Mouse (Mus musculus): ENCODE results near the gene S100a2. TPM values are rescaled to one million over a fixed set of nuclear protein-coding genes. Genes with fewer than 3 reads are reported as not detected.

S100a2 gene
- polyA plus RNA-seq (2014; fragmentation: Nextera tagmentation; extraction: Ambion mirVana), result not detected in 2 replicates

DNA sequence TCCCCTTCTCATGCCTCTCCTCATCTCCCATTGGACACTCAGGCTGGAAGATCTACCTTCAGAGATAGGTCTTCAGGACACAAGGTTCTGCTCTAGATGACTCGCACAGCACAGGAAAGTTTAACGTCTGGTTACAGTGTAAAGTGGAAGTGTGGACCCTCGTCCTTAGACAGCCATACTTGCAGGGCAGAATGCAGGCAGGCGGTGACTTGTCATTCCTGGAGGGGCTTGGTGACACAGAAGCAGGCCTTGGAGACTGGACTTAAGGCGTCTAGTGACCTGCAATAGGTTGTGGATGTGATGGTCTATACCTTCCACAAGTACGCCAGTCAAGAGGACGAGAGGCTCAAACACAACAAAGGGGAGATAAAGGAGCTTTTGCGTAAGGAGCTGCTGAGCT, at the start of gene S100a2:
S100a2 (plus strand) TSS at position 301 of the 400 bp plus-strand sequence.
- DNase-seq (ENCODE audit: low spot score), result no peak
- H3K4me1 ChIP-seq (ENCODE audit: control insufficient read depth, insufficient read depth, low read length), result no peaks in the 10 kb centered on the region
- no peaks in the 10 kb centered on the region for H3K9me3 ChIP-seq (ENCODE audit: control insufficient read depth, low read length)
- no peak within 1 kb of the TSS for H3K4me2 ChIP-seq (ENCODE audit: low read depth)
- WGBS, result 89% methylated on average over 8 of the region's 8 CpGs
- no peaks in the 10 kb centered on the region for H3K27me3 ChIP-seq (ENCODE audit: control insufficient read depth, insufficient read depth, low read length)
- no peak within 1 kb of the TSS for H3K4me3 ChIP-seq (ENCODE audit: low read depth, low read length)
- H3K27ac ChIP-seq (ENCODE audit: low read depth, low read length), result no peak within 1 kb of the TSS
- H3K36me3 ChIP-seq (ENCODE audit: control insufficient read depth, insufficient read depth, low read length), result no peaks in the 10 kb centered on the region
- H3K9ac ChIP-seq (ENCODE audit: low read length), result no peak within 1 kb of the TSS
- no peak for ATAC-seq (ENCODE audit: insufficient read depth, low FRiP score, low TSS enrichment)

DNA sequence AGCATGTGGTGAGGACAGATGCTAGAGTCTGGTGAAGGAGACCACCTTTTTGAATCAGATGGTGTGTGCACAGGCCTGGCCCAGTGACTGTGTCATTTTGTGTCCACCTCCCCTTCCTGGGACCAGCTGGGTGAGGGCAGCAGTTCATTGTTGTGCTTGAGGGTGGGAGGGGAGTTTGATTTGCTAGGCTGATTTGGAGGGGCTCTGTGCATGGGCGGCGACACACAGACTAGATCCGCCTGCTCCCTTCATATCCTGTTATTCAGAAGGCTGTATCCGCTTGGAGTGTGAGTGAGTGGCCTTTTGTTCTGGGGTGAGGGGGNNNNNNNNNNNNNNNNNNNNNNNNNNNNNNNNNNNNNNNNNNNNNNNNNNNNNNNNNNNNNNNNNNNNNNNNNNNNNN, 49.1 kb upstream of the S100a2 start:
- H3K9ac ChIP-seq (ENCODE audit: low read length), result peak overlapping the region; percentile 23; the same call in 1 of the 2 replicates

DNA sequence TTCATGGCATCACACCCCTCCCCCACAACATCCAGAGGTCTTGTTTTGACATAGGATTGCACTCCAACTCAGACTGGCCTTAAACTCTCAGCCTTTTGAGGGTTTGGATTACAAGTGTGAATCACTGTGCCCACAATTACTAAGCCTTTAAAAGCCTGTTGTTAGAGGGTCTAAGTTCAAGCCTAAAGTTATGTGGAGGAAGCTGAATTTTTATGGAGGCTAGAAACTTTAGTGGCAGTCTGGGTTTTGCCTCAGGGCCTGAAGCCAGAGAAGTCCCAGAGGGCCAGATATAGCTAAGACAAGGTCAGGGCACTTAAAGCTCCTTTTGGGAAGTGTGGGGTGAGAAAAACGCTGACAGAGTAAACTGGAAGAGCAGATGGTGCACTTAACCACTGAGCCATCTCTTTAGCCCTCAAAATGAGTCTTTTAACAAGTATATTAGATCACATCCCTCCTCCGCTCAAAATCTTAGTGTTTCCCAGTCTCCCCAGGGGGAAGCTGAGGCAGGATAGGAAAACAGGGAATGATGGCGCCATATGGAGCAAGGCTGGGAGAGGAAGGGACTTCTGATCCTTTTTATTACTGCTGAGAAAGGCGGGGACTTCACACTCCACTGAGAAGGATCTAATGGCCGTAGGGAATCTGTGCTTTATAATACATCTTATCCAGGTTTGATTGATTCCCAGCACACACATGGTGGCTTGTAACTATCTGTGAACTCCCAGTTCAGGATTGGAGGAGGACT, 40.2 kb upstream of the S100a2 start:
- Histone ChIP-seq H3K27ac (ENCODE audit: low read depth, low read length) (no peak overlapping the region), H3K9ac (ENCODE audit: low read length) (no peak overlapping the region), H3K27me3 (ENCODE audit: control insufficient read depth, insufficient read depth, low read length) (no peaks in the 10 kb centered on the region), H3K4me2 (ENCODE audit: low read depth) (no peak overlapping the region), H3K36me3 (ENCODE audit: control insufficient read depth, insufficient read depth, low read length) (no peaks in the 10 kb centered on the region), H3K4me3 (ENCODE audit: low read depth, low read length) (no peak overlapping the region), H3K4me1 (ENCODE audit: control insufficient read depth, insufficient read depth, low read length) (no peaks in the 10 kb centered on the region), H3K9me3 (ENCODE audit: control insufficient read depth, low read length) (no peaks in the 10 kb centered on the region)
- no peak for ATAC-seq (ENCODE audit: insufficient read depth, low FRiP score, low TSS enrichment)
- WGBS, result 44% methylated on average over 5 of the region's 5 CpGs
- DNase-seq (ENCODE audit: low spot score), result no peak

More for the DNA sequence above, 49.1 kb upstream of the S100a2 start:
- H3K4me3 ChIP-seq (ENCODE audit: low read depth, low read length), result no peak overlapping the region
- peak; percentile 31 for DNase-seq (ENCODE audit: low spot score)
- no peaks in the 10 kb centered on the region for H3K9me3 ChIP-seq (ENCODE audit: control insufficient read depth, low read length)
- H3K4me2 ChIP-seq (ENCODE audit: low read depth), result no peak overlapping the region
- H3K27ac ChIP-seq (ENCODE audit: low read depth, low read length), result no peak overlapping the region
- 47% methylated on average over 4 of the region's 4 CpGs for WGBS
- ATAC-seq (ENCODE audit: insufficient read depth, low FRiP score, low TSS enrichment), result peak; percentile 58; the same call in 1 of the 2 replicates
- H3K27me3 ChIP-seq (ENCODE audit: control insufficient read depth, insufficient read depth, low read length), result no peaks in the 10 kb centered on the region
- H3K36me3 ChIP-seq (ENCODE audit: control insufficient read depth, insufficient read depth, low read length), result no peaks in the 10 kb centered on the region
- H3K4me1 ChIP-seq (ENCODE audit: control insufficient read depth, insufficient read depth, low read length), result peaks cover 3% of the 10 kb centered on the region; the same call in 1 of the 2 replicates

DNA sequence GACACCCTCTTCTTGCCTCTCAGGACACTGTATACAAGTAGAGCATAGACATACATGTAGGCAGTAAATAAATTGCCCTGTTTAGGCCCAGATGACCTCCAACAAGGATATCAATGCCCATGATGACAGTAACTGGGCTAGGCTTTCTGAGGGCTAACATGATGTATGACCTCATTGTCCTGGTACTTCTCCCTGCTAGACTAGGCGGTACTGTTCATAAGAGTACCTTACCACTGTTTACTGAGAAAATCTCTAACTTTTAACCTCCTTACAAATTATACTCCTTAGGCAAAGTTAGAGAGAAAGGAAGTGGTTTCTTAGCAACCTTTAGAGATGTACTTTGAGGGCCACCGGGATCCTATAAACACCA, 39.6 kb upstream of the S100a2 start:
- H3K9ac ChIP-seq (ENCODE audit: low read length), result no peak overlapping the region
- no peak overlapping the region for H3K4me3 ChIP-seq (ENCODE audit: low read depth, low read length)
- H3K9me3 ChIP-seq (ENCODE audit: control insufficient read depth, low read length), result no peaks in the 10 kb centered on the region
- H3K36me3 ChIP-seq (ENCODE audit: control insufficient read depth, insufficient read depth, low read length), result no peaks in the 10 kb centered on the region
- no peaks in the 10 kb centered on the region for H3K4me1 ChIP-seq (ENCODE audit: control insufficient read depth, insufficient read depth, low read length)
- no peaks in the 10 kb centered on the region for H3K27me3 ChIP-seq (ENCODE audit: control insufficient read depth, insufficient read depth, low read length)
- DNase-seq (ENCODE audit: low spot score) (no peak), ATAC-seq (ENCODE audit: insufficient read depth, low FRiP score, low TSS enrichment) (no peak)
- 92% methylated on average over 2 of the region's 2 CpGs for WGBS
- H3K4me2 ChIP-seq (ENCODE audit: low read depth), result no peak overlapping the region
- no peak overlapping the region for H3K27ac ChIP-seq (ENCODE audit: low read depth, low read length)

DNA sequence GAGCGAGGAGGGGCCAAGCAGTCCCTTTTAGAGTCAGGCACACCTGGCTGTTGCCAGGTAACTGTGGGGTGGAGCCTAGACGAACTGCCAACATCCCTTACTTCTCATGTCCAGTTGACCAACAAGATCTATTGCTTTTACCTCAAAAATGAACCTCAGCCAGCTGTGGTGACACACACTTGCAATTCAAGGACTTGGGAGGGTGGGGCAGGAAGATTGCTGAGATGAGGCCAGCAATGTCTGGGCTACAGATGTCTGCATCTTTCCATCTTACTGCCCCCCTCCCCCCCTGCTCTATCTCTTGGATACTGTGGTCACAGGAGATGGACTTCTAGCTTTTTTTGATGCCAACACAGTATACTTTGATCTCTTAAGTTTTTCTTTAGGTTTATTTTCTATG, 37.8 kb upstream of the S100a2 start:
- H3K36me3 ChIP-seq (ENCODE audit: control insufficient read depth, insufficient read depth, low read length), result no peaks in the 10 kb centered on the region
- H3K9me3 ChIP-seq (ENCODE audit: control insufficient read depth, low read length), result no peaks in the 10 kb centered on the region
- H3K27me3 ChIP-seq (ENCODE audit: control insufficient read depth, insufficient read depth, low read length), result no peaks in the 10 kb centered on the region
- no peak overlapping the region for H3K9ac ChIP-seq (ENCODE audit: low read length)
- WGBS, result 83% methylated on average over 2 of the region's 2 CpGs
- H3K4me3 ChIP-seq (ENCODE audit: low read depth, low read length), result no peak overlapping the region
- DNase-seq (ENCODE audit: low spot score) (no peak), ATAC-seq (ENCODE audit: insufficient read depth, low FRiP score, low TSS enrichment) (no peak)
- H3K4me1 ChIP-seq (ENCODE audit: control insufficient read depth, insufficient read depth, low read length), result no peaks in the 10 kb centered on the region
- no peak overlapping the region for H3K27ac ChIP-seq (ENCODE audit: low read depth, low read length)
- H3K4me2 ChIP-seq (ENCODE audit: low read depth), result no peak overlapping the region

DNA sequence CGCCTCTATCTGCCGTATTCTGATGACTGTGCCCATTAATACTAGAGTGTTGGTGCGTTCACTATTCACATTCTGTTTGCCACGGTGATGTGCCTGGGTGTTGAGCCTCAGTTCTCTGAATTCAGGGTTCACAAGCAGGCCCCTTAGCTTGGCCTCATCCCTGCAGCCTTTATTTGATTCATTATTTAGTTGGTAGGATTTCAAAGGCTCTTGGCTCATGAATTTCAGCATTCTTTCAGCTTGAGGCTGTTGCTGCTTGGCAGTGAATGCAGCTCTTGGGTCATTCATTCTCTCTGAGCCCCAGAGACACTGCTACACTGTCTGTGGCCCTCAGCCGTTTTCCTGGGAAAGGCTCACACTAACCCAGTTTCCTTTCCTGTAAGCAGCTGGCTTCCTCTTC, 34.1 kb upstream of the S100a2 start:
- Histone ChIP-seq H3K27ac (ENCODE audit: low read depth, low read length) (no peak overlapping the region), H3K9ac (ENCODE audit: low read length) (no peak overlapping the region), H3K9me3 (ENCODE audit: control insufficient read depth, low read length) (no peaks in the 10 kb centered on the region), H3K4me1 (ENCODE audit: control insufficient read depth, insufficient read depth, low read length) (no peaks in the 10 kb centered on the region), H3K27me3 (ENCODE audit: control insufficient read depth, insufficient read depth, low read length) (no peaks in the 10 kb centered on the region), H3K4me3 (ENCODE audit: low read depth, low read length) (no peak overlapping the region), H3K4me2 (ENCODE audit: low read depth) (no peak overlapping the region), H3K36me3 (ENCODE audit: control insufficient read depth, insufficient read depth, low read length) (no peaks in the 10 kb centered on the region)
- ATAC-seq (ENCODE audit: insufficient read depth, low FRiP score, low TSS enrichment), result no peak
- DNase-seq (ENCODE audit: low spot score), result peak; percentile 15
- WGBS, result 58% methylated on average over 5 of the region's 5 CpGs

DNA sequence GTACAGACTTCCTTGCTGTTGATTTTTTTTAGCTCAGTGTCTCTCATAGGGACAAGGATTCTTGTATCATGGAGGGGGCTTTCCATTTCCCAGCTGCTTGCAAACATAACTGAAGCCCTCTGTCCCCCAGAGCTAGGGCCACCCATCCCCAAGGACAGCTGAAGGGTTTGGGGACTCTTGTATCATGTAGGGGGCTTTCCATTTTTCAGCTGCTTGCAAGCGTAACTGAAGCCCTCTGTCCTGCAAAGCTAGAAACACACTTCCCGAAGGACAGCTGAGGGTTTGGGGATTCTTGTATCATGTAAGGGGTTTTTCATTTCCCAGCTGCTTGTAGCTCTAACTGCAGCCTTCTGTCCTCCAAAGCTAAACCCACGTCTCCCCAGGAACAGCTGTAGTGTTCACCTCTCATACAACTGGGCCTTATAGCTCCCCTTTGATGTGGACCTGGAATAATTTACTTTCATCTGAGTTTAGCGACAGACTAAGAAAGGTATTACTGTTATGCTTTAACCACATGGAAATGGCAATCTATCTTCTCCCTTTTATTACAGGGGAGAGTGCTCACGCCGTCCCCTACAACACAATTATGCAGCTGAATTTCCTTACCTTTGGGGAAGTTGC, 29.9 kb upstream of the S100a2 start, which contains the start of gene S100a3:
S100a3 (plus strand) TSS at position 571 of the 621 bp plus-strand sequence.
- H3K27ac ChIP-seq (ENCODE audit: low read depth, low read length), result no peak within 1 kb of the TSS
- ATAC-seq (ENCODE audit: insufficient read depth, low FRiP score, low TSS enrichment), result no peak
- H3K27me3 ChIP-seq (ENCODE audit: control insufficient read depth, insufficient read depth, low read length), result no peaks in the 10 kb centered on the region
- WGBS, result 76% methylated on average over 6 of the region's 6 CpGs
- DNase-seq (ENCODE audit: low spot score), result no peak
- no peaks in the 10 kb centered on the region for H3K36me3 ChIP-seq (ENCODE audit: control insufficient read depth, insufficient read depth, low read length)
- H3K4me2 ChIP-seq (ENCODE audit: low read depth), result no peak within 1 kb of the TSS
- no peaks in the 10 kb centered on the region for H3K4me1 ChIP-seq (ENCODE audit: control insufficient read depth, insufficient read depth, low read length)
- H3K4me3 ChIP-seq (ENCODE audit: low read depth, low read length), result no peak within 1 kb of the TSS
- no peaks in the 10 kb centered on the region for H3K9me3 ChIP-seq (ENCODE audit: control insufficient read depth, low read length)
- H3K9ac ChIP-seq (ENCODE audit: low read length), result no peak within 1 kb of the TSS

DNA sequence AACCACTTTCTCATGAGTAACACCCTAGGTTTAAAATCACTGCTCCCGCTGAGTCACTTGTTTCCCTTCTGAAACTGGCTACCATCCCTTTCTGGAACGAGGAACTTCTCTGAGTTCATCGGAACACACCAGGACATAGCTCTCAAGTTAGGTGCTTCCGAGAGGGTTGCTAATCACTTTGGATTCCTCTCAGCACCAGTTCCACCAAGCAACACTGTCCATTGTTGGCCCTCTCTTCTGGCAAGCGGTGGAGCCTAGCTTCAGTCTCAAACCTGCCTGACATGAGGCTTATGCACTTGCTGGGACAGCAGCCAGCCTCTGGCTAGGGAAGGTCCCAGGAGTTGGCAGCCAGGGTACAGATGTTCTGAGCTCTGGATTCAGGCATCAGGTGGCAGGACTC, 15.4 kb upstream of the S100a2 start:
- H3K27ac ChIP-seq (ENCODE audit: low read depth, low read length), result no peak overlapping the region
- no peaks in the 10 kb centered on the region for H3K27me3 ChIP-seq (ENCODE audit: control insufficient read depth, insufficient read depth, low read length)
- H3K4me3 ChIP-seq (ENCODE audit: low read depth, low read length), result no peak overlapping the region
- no peak for DNase-seq (ENCODE audit: low spot score)
- no peaks in the 10 kb centered on the region for H3K36me3 ChIP-seq (ENCODE audit: control insufficient read depth, insufficient read depth, low read length)
- 90% methylated on average over 5 of the region's 5 CpGs for WGBS
- H3K9ac ChIP-seq (ENCODE audit: low read length), result no peak overlapping the region
- no peak overlapping the region for H3K4me2 ChIP-seq (ENCODE audit: low read depth)
- H3K4me1 ChIP-seq (ENCODE audit: control insufficient read depth, insufficient read depth, low read length), result no peaks in the 10 kb centered on the region
- no peak for ATAC-seq (ENCODE audit: insufficient read depth, low FRiP score, low TSS enrichment)
- H3K9me3 ChIP-seq (ENCODE audit: control insufficient read depth, low read length), result no peaks in the 10 kb centered on the region

DNA sequence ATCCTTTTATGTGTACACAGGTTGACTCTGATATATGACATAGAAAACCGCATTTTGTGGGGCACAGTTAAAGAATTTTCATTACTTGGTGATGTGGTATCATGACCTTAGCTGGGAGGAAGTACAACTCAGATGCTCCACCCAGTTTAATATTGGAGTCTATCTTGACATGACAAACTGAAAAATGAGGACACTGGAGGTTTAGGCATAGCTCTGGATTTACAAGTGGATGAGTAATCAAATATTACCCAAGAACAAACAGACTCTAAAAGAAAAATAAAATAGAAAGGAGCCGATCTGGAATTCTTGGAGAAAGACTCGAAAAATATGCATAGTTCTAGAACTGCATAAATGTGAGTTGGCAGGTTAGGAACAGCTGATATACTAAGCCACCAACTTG, 14.7 kb upstream of the S100a2 start:
- no peak overlapping the region for H3K9ac ChIP-seq (ENCODE audit: low read length)
- no peak overlapping the region for H3K4me3 ChIP-seq (ENCODE audit: low read depth, low read length)
- no peak overlapping the region for H3K4me2 ChIP-seq (ENCODE audit: low read depth)
- no peaks in the 10 kb centered on the region for H3K9me3 ChIP-seq (ENCODE audit: control insufficient read depth, low read length)
- DNase-seq (ENCODE audit: low spot score) (no peak), ATAC-seq (ENCODE audit: insufficient read depth, low FRiP score, low TSS enrichment) (no peak)
- 86% methylated on average over 3 of the region's 3 CpGs for WGBS
- H3K36me3 ChIP-seq (ENCODE audit: control insufficient read depth, insufficient read depth, low read length), result no peaks in the 10 kb centered on the region
- H3K27me3 ChIP-seq (ENCODE audit: control insufficient read depth, insufficient read depth, low read length), result no peaks in the 10 kb centered on the region
- no peak overlapping the region for H3K27ac ChIP-seq (ENCODE audit: low read depth, low read length)
- no peaks in the 10 kb centered on the region for H3K4me1 ChIP-seq (ENCODE audit: control insufficient read depth, insufficient read depth, low read length)

Measured in neural tube, embryonic 11.5 days (tissue).